Mouse (Mus musculus): ENCODE data around the gene Epha1. TPM values are rescaled to one million over a fixed set of nuclear protein-coding genes. Genes with fewer than 3 reads are reported as not detected.

The Epha1 gene
- total RNA-seq, 2 experiments from 2014 or later: 0.13 to 0.20 TPM

GRCm38 (mm10) chr6:42374701-42375100 lies 1.6 kb upstream of the Epha1 start:
- no peak for DNase-seq (ENCODE audit: low spot score in 2 of 2)

GRCm38 (mm10) chr6:42373669-42374430 lies 782 bp upstream of the Epha1 start:
- DNase-seq (ENCODE audit: low spot score in 2 of 2): no peak

- DNase-seq (ENCODE audit: low spot score in 2 of 2): no peak
These were observed 650 bp downstream of the Epha1 start for GRCm38 (mm10) chr6:42372421-42372815.

DNA sequence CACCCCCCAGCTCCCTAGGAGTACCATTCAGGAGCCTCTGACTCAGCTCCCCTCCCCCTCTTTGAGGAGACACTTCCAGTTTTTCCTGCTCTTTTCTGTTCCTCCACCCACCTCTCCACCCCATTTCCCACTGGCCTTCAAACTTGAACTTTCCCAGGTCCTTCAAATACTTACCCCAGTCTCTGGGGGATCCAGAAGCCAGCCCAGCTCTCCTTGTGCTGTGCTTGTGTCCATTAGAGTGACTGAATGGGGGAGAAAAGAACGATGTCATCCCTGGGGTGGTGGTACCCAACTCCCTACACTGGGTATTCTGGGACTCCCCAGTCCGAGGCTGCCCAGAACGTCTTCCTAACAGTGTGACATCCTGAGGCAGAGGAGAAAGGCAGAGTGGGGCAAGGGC lies 1.1 kb downstream of the Epha1 start:
- no peak for DNase-seq (ENCODE audit: low spot score in 2 of 2)

- no peak for DNase-seq (ENCODE audit: low spot score in 2 of 2)
These were observed 2.3 kb downstream of the Epha1 start for GRCm38 (mm10) chr6:42370630-42371363.

- DNase-seq (ENCODE audit: low spot score in 2 of 2): no peak
These were observed 3.2 kb downstream of the Epha1 start for GRCm38 (mm10) chr6:42369870-42370269.

DNA sequence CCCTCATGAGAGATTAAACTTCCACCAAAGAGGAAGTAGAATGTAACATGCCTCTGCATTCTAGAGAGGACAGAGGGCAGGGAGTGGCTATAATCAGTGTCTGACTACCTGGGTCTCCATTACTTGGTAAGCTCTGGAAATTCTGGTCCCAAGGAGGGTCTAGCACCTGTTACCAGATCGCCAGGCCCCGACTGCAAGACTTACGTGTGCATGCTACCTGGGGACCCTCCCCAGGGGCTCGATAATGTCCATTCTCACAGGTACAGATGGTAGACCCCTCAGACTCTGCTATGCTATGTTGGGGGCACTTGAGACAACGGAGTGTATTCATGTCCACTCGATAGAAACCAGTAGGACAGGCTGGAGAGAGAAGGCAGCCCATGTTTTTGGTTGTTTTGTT lies 7.9 kb downstream of the Epha1 start:
- no peak for DNase-seq (ENCODE audit: low spot score in 2 of 2)

- no peak for DNase-seq (ENCODE audit: low spot score in 2 of 2)
These were observed 8.5 kb downstream of the Epha1 start for GRCm38 (mm10) chr6:42364607-42365006.

GRCm38 (mm10) chr6:42364066-42364465 lies 9.0 kb downstream of the Epha1 start:
- DNase-seq (ENCODE audit: low spot score in 2 of 2): no peak

GRCm38 (mm10) chr6:42362974-42363373 lies 10.1 kb downstream of the Epha1 start:
- DNase-seq (ENCODE audit: low spot score in 2 of 2): no peak

- no peak for DNase-seq (ENCODE audit: low spot score in 2 of 2)
These were observed 10.6 kb downstream of the Epha1 start for GRCm38 (mm10) chr6:42362497-42362896.

- DNase-seq (ENCODE audit: low spot score in 2 of 2): no peak
These were observed 11.0 kb downstream of the Epha1 start for GRCm38 (mm10) chr6:42362074-42362473.

GRCm38 (mm10) chr6:42361041-42361895 lies 11.8 kb downstream of the Epha1 start:
- DNase-seq (ENCODE audit: low spot score in 2 of 2): no peak

DNA sequence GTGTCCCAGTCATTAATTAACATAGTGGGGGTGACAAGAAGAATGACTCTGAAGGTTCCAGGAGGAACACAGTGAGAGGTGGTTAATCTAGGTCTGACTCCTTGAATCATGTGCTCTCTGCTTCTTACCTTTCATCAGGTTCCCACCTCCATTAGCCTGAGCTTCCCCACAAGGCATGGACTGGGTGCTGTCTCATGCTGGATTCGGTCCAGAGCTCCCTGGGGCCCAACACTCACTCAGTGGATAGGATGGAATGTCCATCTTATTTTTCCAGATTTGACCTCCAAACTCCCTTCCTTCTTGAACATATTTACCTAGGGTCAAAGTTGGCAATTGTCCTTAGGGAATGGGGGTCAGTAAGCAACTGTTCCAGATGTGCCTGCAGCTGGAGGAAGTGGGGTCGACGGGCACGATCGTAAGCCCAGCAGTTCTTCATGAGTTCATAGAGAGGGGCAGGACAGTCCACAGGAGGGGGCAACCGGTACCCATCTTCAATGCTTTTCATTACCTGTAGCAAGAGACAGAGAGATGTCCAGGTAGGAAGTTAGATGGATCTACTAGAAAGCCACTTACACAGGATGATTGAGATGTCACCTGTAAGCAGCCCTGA lies 12.7 kb downstream of the Epha1 start:
- DNase-seq (ENCODE audit: low spot score in 2 of 2): no peak

- no peak for DNase-seq (ENCODE audit: low spot score in 2 of 2)
These were observed 13.5 kb downstream of the Epha1 start for GRCm38 (mm10) chr6:42359364-42360147.

DNA sequence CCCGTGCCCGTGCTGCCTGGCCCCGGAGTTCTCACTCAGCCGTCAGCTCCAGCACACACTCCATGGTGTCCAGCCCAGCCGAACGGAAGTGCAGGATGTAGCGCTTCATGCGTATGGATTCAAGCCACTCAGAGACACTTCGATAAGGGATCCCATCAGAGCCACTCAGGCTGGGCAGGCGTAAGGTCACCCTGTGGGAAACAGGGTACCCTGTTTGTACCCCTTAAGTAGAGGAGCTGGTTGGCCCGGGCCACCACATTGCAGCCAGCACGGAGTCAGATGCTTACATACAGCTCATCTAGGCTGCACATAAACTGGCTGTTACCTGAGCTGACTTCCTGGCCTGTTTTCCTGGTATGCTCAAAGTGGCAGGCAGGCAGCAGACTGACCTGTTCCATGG lies 14.2 kb downstream of the Epha1 start:
- DNase-seq (ENCODE audit: low spot score in 2 of 2): no peak

- DNase-seq (ENCODE audit: low spot score in 2 of 2): no peak
These were observed 15.2 kb downstream of the Epha1 start for GRCm38 (mm10) chr6:42357901-42358300.

DNA sequence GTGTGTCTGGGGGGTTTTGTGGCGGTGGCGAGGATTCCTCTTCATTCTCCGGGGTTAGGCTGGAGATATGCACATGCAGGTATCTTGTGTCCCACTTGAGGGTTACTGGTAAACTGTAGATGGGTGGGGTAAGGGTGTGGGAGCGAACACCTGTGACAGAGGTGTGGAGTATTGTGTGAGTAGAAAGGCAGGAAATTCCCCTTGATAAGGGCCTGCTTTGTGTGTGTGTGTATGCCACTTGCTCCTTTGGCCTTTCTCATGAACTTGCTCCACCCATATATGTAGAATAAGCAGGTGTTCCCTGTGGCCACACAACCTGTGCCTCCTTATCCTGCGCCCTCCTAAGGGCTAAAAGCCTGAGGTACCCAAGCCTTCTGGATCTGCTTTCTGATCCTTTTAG lies 16.2 kb downstream of the Epha1 start:
- DNase-seq (ENCODE audit: low spot score in 2 of 2): no peak

GRCm38 (mm10) chr6:42355794-42356600 lies 17.1 kb downstream of the Epha1 start:
- no peak for DNase-seq (ENCODE audit: low spot score in 2 of 2)

GRCm38 (mm10) chr6:42355366-42355765 lies 17.7 kb downstream of the Epha1 start:
- DNase-seq (ENCODE audit: low spot score in 2 of 2): no peak
